Mouse (Mus musculus) E14TG2a.4 (cell line): Measurements from ENCODE around the gene Lysmd1.
"Not testable (repeated sequence)": the region's sequence is repeated elsewhere in the genome, so short reads cannot be mapped to it uniquely, and the experiment has no call there.

Experiments
- H3K27me3 ChIP-seq: 2 replicates; pipeline ENCODE4 v1.6.1; 2014; ENCODE audit warnings: low read length, control low read depth; ENCODE audit not compliant: insufficient read depth
- H3K36me3 ChIP-seq: 2 replicates; pipeline ENCODE4 v1.6.1; 2014; ENCODE audit warnings: low read length, control low read depth; ENCODE audit not compliant: insufficient read depth
- H3K4me1 ChIP-seq: replicated peaks from 2 replicates; pipeline ENCODE4 v1.6.1; 2014; ENCODE audit warnings: low read depth, low read length, control low read depth
- H3K4me3 ChIP-seq: replicated peaks from 2 replicates; pipeline ENCODE4 v1.5.1; 2014; ENCODE audit warnings: mild to moderate bottlenecking, low read length
- H3K9me3 ChIP-seq: 2 replicates; pipeline ENCODE4 v1.6.1; 2014; ENCODE audit warnings: low read length, control low read depth
- CTCF ChIP-seq: conservative IDR thresholded peaks from 2 replicates; pipeline ENCODE4 v1.5.1; 2014; ENCODE audit warnings: low read length
- NANOG ChIP-seq: IDR thresholded peaks from 2 replicates; pipeline ENCODE4 v1.6.1; 2014; ENCODE audit warnings: borderline replicate concordance, low read length, mixed read lengths
- POU5F1 ChIP-seq: IDR thresholded peaks from 2 replicates; pipeline ENCODE4 v1.6.1; 2014; ENCODE audit warnings: low read length, borderline replicate concordance

Lysmd1 gene

GRCm38 (mm10) chr3:95133176-95133575 is 712 bp upstream of the Lysmd1 start:
- H3K9me3 ChIP-seq: no peaks in the 10 kb centered on the region
- H3K36me3 ChIP-seq: peaks cover 38% of the 10 kb centered on the region
- H3K27me3 ChIP-seq: no peaks in the 10 kb centered on the region
- H3K4me1 ChIP-seq: peaks cover 54% of the 10 kb centered on the region
- TF ChIP-seq POU5F1 (no peak), CTCF (no peak), NANOG (no peak)
- H3K4me3 ChIP-seq: peak overlapping the region; percentile 84

- H3K4me1 ChIP-seq: peaks cover 46% of the 10 kb centered on the region
- H3K36me3 ChIP-seq: peaks cover 29% of the 10 kb centered on the region
- H3K27me3 ChIP-seq, H3K9me3 ChIP-seq: not testable (repeated sequence)
- peak overlapping the region; percentile 84; the same call in 1 of the 2 replicates for H3K4me3 ChIP-seq
Observed at GRCm38 (mm10) chr3:95134133-95134532, 245 bp downstream of the Lysmd1 start.

DNA sequence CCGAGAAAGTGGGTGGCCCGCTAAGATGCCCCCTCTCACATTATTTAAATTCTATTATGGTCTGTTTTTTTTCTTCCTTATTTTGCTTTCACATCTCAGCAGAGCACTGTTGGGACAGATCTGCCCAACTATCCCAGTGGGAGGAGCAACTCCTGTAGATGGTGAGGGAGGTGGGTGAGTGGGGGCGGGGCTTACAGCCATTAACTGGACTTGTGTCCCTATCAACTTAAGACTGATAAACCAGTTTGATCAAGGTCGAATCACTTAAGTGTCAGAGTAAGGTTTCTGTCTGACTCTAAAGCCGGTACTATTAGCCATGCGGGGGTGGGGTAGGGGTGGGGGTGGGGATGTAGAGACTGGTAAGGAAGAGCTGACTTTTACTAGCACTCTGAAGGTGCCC is 1.1 kb downstream of the Lysmd1 start:
- Histone ChIP-seq H3K36me3 (peaks cover 20% of the 10 kb centered on the region), H3K27me3 (peaks cover 7% of the 10 kb centered on the region), H3K4me3 (peak overlapping the region; percentile 63), H3K4me1 (peaks cover 48% of the 10 kb centered on the region), H3K9me3 (no peaks in the 10 kb centered on the region)
- TF ChIP-seq POU5F1 (no peak), CTCF (no peak), NANOG (no peak)

DNA sequence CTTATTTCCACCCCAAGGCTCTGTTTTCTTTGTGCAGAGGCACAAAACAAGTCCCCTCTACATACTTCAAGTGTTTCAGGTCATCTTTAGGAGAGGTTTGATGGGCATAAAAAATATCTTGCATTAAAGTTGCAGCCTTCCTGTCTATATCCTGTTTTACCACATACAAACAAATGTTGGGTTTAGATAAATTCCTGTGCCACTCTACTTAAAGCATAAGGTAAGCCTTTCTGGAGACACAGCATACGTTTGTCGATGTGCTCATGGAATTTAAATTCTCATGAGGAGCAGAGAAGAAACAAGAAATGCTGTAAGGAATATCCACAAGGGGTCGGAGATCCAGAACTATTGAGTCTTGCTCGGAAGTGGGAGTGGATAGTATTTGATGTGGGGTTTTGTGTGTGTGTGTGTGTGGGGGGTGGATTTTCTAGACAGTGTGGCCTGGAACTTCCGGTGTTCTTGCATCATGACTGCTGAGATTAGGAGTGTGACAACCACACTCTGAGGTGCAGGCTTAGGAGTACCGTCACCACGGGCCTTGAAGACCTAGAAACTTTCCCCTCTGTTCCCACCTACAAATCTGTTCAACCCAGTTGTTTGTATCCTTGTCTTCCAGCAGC is 1.7 kb downstream of the Lysmd1 start:
- TF ChIP-seq POU5F1: no peak
- no peak for TF ChIP-seq NANOG
- TF ChIP-seq CTCF: no peak
- Histone ChIP-seq H3K4me3 (no peak overlapping the region), H3K27me3 (peaks cover 12% of the 10 kb centered on the region), H3K36me3 (peaks cover 15% of the 10 kb centered on the region), H3K9me3 (no peaks in the 10 kb centered on the region), H3K4me1 (peaks cover 53% of the 10 kb centered on the region)

GRCm38 (mm10) chr3:95136336-95136735 is 2.4 kb downstream of the Lysmd1 start:
- Histone ChIP-seq H3K36me3 (peaks cover 9% of the 10 kb centered on the region), H3K4me3 (no peak overlapping the region), H3K27me3 (peaks cover 19% of the 10 kb centered on the region), H3K4me1 (peaks cover 59% of the 10 kb centered on the region), H3K9me3 (no peaks in the 10 kb centered on the region)
- TF ChIP-seq NANOG: no peak
- no peak for TF ChIP-seq CTCF
- no peak for TF ChIP-seq POU5F1

DNA sequence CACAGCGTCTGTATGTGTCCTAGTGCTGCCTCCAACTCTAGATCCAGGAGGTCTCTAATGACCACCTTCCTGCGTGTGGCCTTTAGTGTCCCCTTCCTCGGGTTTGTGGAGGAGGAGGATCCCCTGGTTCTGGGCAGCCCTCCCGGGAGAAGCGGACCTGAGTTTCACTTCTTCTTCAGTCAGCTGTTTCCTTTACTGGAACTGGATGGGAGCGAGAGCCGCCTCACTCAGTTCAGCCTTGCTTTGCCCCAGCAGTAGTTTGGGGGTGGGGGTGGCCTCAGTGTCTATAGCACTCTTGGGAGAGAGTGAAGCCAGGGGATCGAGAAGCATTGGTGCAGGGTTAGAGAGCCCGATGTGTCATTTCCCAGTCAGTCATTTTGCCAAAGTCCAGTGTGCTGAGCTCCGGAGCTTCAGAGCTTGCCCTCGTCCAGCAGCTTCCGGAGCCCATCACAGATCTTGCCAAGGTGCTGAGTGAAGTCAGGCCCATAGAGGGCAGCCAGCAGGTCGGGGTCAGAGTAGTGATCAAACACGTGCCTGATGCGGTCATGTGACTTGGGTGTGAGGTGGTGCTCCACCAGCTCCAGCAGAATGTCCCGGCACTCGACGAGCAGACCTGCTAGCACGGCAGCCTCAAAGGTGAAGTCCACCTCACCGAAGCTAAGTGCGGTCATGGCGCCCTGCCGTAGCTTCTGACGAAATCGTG is 5.8 kb downstream of the Lysmd1 start:
- H3K9me3 ChIP-seq: no peaks in the 10 kb centered on the region
- TF ChIP-seq POU5F1: no peak
- no peak for TF ChIP-seq NANOG
- TF ChIP-seq CTCF: no peak
- peaks cover 58% of the 10 kb centered on the region for H3K4me1 ChIP-seq
- H3K27me3 ChIP-seq: peaks cover 28% of the 10 kb centered on the region
- H3K4me3 ChIP-seq: peak overlapping the region; percentile 62
- no peaks in the 10 kb centered on the region for H3K36me3 ChIP-seq

DNA sequence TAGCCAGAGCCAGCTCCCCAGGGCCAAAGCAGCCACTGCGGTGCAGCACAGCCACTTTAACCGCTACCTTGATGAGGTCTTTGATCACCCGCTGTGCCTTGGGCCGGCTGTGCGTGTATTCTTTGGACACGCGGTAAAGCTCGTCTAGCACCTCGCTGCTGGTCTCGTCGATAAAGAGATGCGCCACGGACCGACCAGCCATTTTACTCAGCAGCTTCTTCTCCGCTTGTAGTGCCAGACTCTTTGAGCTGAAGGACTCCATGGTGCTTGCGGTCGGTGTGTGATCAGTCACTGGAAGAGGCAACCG is 6.4 kb downstream of the Lysmd1 start:
- no peaks in the 10 kb centered on the region for H3K36me3 ChIP-seq
- peaks cover 28% of the 10 kb centered on the region for H3K27me3 ChIP-seq
- TF ChIP-seq CTCF: no peak
- no peak for TF ChIP-seq NANOG
- TF ChIP-seq POU5F1: no peak
- H3K4me1 ChIP-seq: peaks cover 53% of the 10 kb centered on the region
- peak overlapping the region; percentile 62 for H3K4me3 ChIP-seq
- H3K9me3 ChIP-seq: no peaks in the 10 kb centered on the region

GRCm38 (mm10) chr3:95140795-95141194 is 6.9 kb downstream of the Lysmd1 start:
- no peaks in the 10 kb centered on the region for H3K36me3 ChIP-seq
- H3K4me1 ChIP-seq: peaks cover 48% of the 10 kb centered on the region
- peaks cover 28% of the 10 kb centered on the region for H3K27me3 ChIP-seq
- TF ChIP-seq CTCF: no peak
- no peak for TF ChIP-seq NANOG
- no peak for TF ChIP-seq POU5F1
- peak overlapping the region; percentile 62 for H3K4me3 ChIP-seq
- H3K9me3 ChIP-seq: no peaks in the 10 kb centered on the region

- H3K36me3 ChIP-seq: no peaks in the 10 kb centered on the region
- TF ChIP-seq NANOG (no peak), CTCF (no peak), POU5F1 (no peak)
- H3K4me3 ChIP-seq: no peak overlapping the region
- peaks cover 28% of the 10 kb centered on the region for H3K27me3 ChIP-seq
- no peaks in the 10 kb centered on the region for H3K9me3 ChIP-seq
- H3K4me1 ChIP-seq: peaks cover 42% of the 10 kb centered on the region
Observed at GRCm38 (mm10) chr3:95141474-95141873, 7.6 kb downstream of the Lysmd1 start.
